19 mouse cellular contexts compared by ENCODE assay signal in the genomic region with DNA sequence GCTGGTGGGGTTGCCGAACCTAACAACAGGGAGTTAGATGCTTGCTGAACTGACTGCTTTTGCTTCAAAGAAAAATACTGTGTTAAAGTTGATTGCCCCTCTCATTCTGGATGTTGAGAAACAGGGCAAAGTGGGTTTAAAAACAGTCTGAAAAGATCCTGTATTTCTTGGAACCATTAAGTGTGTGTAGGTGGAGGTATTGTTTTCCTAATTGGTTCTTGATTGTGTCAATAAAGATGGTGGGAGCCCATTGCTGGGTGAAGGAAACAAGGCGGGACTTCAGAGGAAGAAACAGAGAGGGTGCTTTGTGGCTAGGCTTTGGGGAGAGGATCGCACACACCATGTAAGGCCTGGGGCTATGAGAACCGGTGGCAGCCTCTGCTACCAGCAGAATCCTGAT. TPM values are rescaled to one million over a fixed set of nuclear protein-coding genes. Genes with fewer than 3 reads are reported as not detected.
"Had no signal": no experiment of that assay in that cellular context is flagged by ENCODE, and none has a peak within 500 bp of the region (broad histone marks: within the 10 kb centered on the region; RNA-seq: fewer than 3 reads in every experiment).

No protein-coding gene starts in this region.

- H3K4me2 ChIP-seq: liver, embryonic 15.5 days; lung, embryonic 15.5 days; midbrain, embryonic 13.5 days; midbrain, embryonic 15.5 days; neural tube, embryonic 12.5 days had no signal

- H3K4me3 ChIP-seq: liver, embryonic 15.5 days; lung, embryonic 15.5 days; megakaryocyte, embryonic 14.5 days; midbrain, embryonic 13.5 days; midbrain, embryonic 15.5 days; neural tube, embryonic 12.5 days had no signal

- H3K9ac ChIP-seq: liver, embryonic 15.5 days; liver, postnatal 0 days; lung, embryonic 15.5 days; midbrain, embryonic 13.5 days; midbrain, embryonic 15.5 days; neural tube, embryonic 12.5 days had no signal

- ATAC-seq: liver, postnatal 0 days; lung, postnatal 0 days; midbrain, embryonic 13.5 days; midbrain, embryonic 15.5 days had no signal

- H3K27ac ChIP-seq: liver, embryonic 15.5 days; lung, embryonic 15.5 days; macrophage; midbrain, embryonic 13.5 days; midbrain, embryonic 15.5 days; neural tube, embryonic 12.5 days had no signal

- DNase-seq: liver, postnatal 0 days; lung, adult 2 months; lung, postnatal 14 days; lung, postnatal 36 days; right cerebral cortex, postnatal 14 days; thymus, adult 18-20 months; thymus, postnatal 14 days; thymus, postnatal 36 days had no signal

- H3K27me3 ChIP-seq: lung, embryonic 15.5 days; midbrain, embryonic 15.5 days had no signal

- H3K4me1 ChIP-seq: liver, embryonic 15.5 days had no signal

- H3K36me3 ChIP-seq: liver, embryonic 15.5 days; lung, embryonic 15.5 days had no signal

- H3K9me3 ChIP-seq: liver, embryonic 15.5 days; lung, embryonic 15.5 days; megakaryocyte, embryonic 14.5 days; midbrain, embryonic 13.5 days; midbrain, embryonic 15.5 days; neural tube, embryonic 12.5 days had no signal

RNA-seq across cellular contexts. Expression of a gene that starts 10.2 kb away (rescaled TPM):
- total RNA-seq: megakaryocyte progenitor cell, adult 5-6 weeks; monocyte, adult 5-6 weeks; neutrophil, adult 5-6 weeks had no signal
- polyA plus RNA-seq: macrophage had no signal

RNA-seq across cellular contexts. Expression of a gene that starts 21.0 kb away (rescaled TPM):
- total RNA-seq: monocyte, adult 5-6 weeks; neutrophil, adult 5-6 weeks had no signal
